Mouse (Mus musculus) cerebellum, adult 18-20 months (tissue): ENCODE measurements around the gene Snd1.
A peak's percentile ranks its signal among the peaks of the same experiment; 100 is the strongest.

Source experiments
- DNase-seq, 2 experiments: peaks; one replicate each; pipeline ENCODE4 v3.0.0; 2021

Snd1 gene

GRCm38 (mm10) chr6:28981966-28982701, 507.2 kb downstream of the Snd1 start:
- peak; percentile 70 to 72 for DNase-seq

GRCm38 (mm10) chr6:28982817-28983216, 507.9 kb downstream of the Snd1 start:
- no peak for DNase-seq
